Comparison of ENCODE assay signal across 19 mouse cellular contexts in the genomic region with DNA sequence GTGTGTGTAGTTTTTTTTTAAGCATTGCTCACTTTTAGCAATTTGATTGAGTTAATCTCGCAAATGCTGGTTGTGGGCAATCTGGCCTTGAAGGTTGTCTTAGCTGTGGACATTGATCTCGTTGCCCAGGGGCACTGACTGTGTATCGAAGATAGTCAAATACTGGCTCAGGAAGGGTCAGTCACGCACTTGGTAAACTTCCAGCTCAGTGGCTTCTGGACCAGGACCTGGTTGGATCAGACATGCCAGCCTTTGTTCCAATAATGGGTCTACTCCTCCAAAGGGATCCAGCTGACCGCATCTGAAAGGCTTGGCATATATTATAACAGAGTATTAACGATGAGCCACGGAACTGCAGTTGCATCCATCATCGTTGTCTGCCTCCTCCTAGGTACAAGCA.
DNase-seq lines count a peak whose midpoint lies in the region; ATAC-seq and TF ChIP-seq lines count a peak whose summit lies in the region.
"Had no signal": no experiment of that assay in that cellular context is flagged by ENCODE, and none has a peak within 500 bp of the region (broad histone marks: within the 10 kb centered on the region; RNA-seq: fewer than 3 reads in every experiment).

No protein-coding gene starts in this region.

- TF ChIP-seq CTCF in forebrain, postnatal 0 days (IDR thresholded peaks at IDR 0.05; ENCODE audit: low read depth), result no peak

- no peak overlapping the region for H3K4me3 ChIP-seq in forebrain, embryonic 13.5 days
- no peak overlapping the region for H3K4me3 ChIP-seq in forebrain, postnatal 0 days (ENCODE audit: low read depth, low read length)
- H3K4me3 ChIP-seq: embryonic facial prominence, embryonic 10.5 days; embryonic facial prominence, embryonic 12.5 days had no signal

- peaks cover 14% of the 10 kb centered on the region; the same call in 1 of the 2 replicates for H3K4me1 ChIP-seq in forebrain, embryonic 13.5 days
- H3K4me1 ChIP-seq in forebrain, postnatal 0 days (ENCODE audit: insufficient read depth), result no peaks in the 10 kb centered on the region
- H3K4me1 ChIP-seq: embryonic facial prominence, embryonic 12.5 days had no signal

- 0 out of 2 replicates have a peak, but pooled peaks have one; percentile 6 for ATAC-seq in forebrain, embryonic 13.5 days
- no peak for ATAC-seq in forebrain, postnatal 0 days
- ATAC-seq: CD4-positive, CD25-positive, alpha-beta regulatory T cell, adult 4 months; forebrain, embryonic 14.5 days; forebrain, embryonic 16.5 days had no signal

- no peak overlapping the region for H3K4me2 ChIP-seq in forebrain, embryonic 13.5 days
- no peak overlapping the region for H3K4me2 ChIP-seq in forebrain, postnatal 0 days (ENCODE audit: low read depth)
- H3K4me2 ChIP-seq: embryonic facial prominence, embryonic 12.5 days had no signal

- DNase-seq in cerebellum, postnatal 10 days, result peak; percentile 62 to 72
- no peak for DNase-seq in cerebellum, postnatal 25 days
- DNase-seq in forebrain, postnatal 0 days, result no peak
- peak; percentile 49 for DNase-seq in Muller cell, postnatal 12 days (ENCODE audit: inconsistent ontology term)
- DNase-seq: adrenal gland, adult 2 months; adrenal gland, postnatal 10 days; adrenal gland, postnatal 36 days; B cell, adult 2 months; cerebellum, adult 11-12 months; cerebellum, adult 2 months; cerebellum, adult 9-10 months had no signal

- WGBS in forebrain, embryonic 13.5 days, result 65% methylated on average over 8 of the region's 8 CpGs
- WGBS in forebrain, postnatal 0 days, result 63% methylated on average over 8 of the region's 8 CpGs

- H3K9ac ChIP-seq in forebrain, embryonic 13.5 days, result no peak overlapping the region
- H3K9ac ChIP-seq in forebrain, postnatal 0 days, result no peak overlapping the region
- H3K9ac ChIP-seq: embryonic facial prominence, embryonic 12.5 days had no signal

- no peaks in the 10 kb centered on the region for H3K9me3 ChIP-seq in forebrain, embryonic 13.5 days (replicated peaks)
- H3K9me3 ChIP-seq in forebrain, postnatal 0 days (ENCODE audit: low read length), result no peaks in the 10 kb centered on the region
- H3K9me3 ChIP-seq: embryonic facial prominence, embryonic 10.5 days; embryonic facial prominence, embryonic 12.5 days had no signal

- no peaks in the 10 kb centered on the region for H3K36me3 ChIP-seq in forebrain, embryonic 13.5 days (ENCODE audit: poor library complexity, severe bottlenecking)
- no peaks in the 10 kb centered on the region for H3K36me3 ChIP-seq in forebrain, postnatal 0 days (ENCODE audit: insufficient read depth)
- H3K36me3 ChIP-seq: embryonic facial prominence, embryonic 10.5 days; embryonic facial prominence, embryonic 12.5 days; G1E had no signal

- H3K27ac ChIP-seq in forebrain, embryonic 13.5 days, result no peak overlapping the region
- H3K27ac ChIP-seq in forebrain, postnatal 0 days (ENCODE audit: low read depth, low read length), result no peak overlapping the region
- H3K27ac ChIP-seq: embryonic facial prominence, embryonic 10.5 days; embryonic facial prominence, embryonic 12.5 days had no signal

- H3K27me3 ChIP-seq in forebrain, embryonic 13.5 days, result no peaks in the 10 kb centered on the region
- H3K27me3 ChIP-seq in forebrain, postnatal 0 days (ENCODE audit: insufficient read depth, low read length), result no peaks in the 10 kb centered on the region
- H3K27me3 ChIP-seq: CH12.LX; embryonic facial prominence, embryonic 12.5 days had no signal

Comparison
In these comparisons a context has a peak if more than half of its experiments do, and no peak if none do; other contexts are left out.
1. DNase-seq: peak in cerebellum, postnatal 10 days (2 of 2) and Muller cell, postnatal 12 days (single experiment); none in cerebellum, postnatal 25 days (0 of 2) and forebrain, postnatal 0 days (single experiment).